Mouse (Mus musculus) intestine, embryonic 14.5 days (tissue): Measurements from ENCODE around the gene Thap8. TPM values are rescaled to one million over a fixed set of nuclear protein-coding genes. Genes with fewer than 3 reads are reported as not detected.

Source experiments
- ATAC-seq: fragments of 200-750 bp; cut with Nextera tagmentation; replicated peaks from 2 replicates; pipeline ENCODE4 v1.8.0; 2017; ENCODE audit warnings: low read depth, moderate number of reproducible peaks, moderate TSS enrichment, moderate library complexity; ENCODE audit not compliant: low FRiP score, low TSS enrichment
- DNase-seq: peaks from one replicate; pipeline ENCODE4 v3.0.0-alpha.2; 2018; ENCODE audit warnings: low spot score
- H3K27ac ChIP-seq: fragments of 300-500 bp; sonication (generic); 2 replicates; pipeline ENCODE4 v1.5.1; 2014; ENCODE audit warnings: low read depth, mild to moderate bottlenecking, control low read depth
- H3K27me3 ChIP-seq: fragments of 300-500 bp; sonication (generic); replicated peaks from 2 replicates; pipeline ENCODE4 v1.6.1; 2014; ENCODE audit warnings: low read length, control low read depth; ENCODE audit not compliant: control insufficient read depth, insufficient read depth
- H3K36me3 ChIP-seq: fragments of 300-500 bp; sonication (generic); 2 replicates; pipeline ENCODE4 v1.6.1; 2014; ENCODE audit warnings: low read length, control low read depth; ENCODE audit not compliant: control insufficient read depth, insufficient read depth
- H3K4me1 ChIP-seq: fragments of 300-500 bp; sonication (generic); replicated peaks from 2 replicates; pipeline ENCODE4 v1.6.1; 2014; ENCODE audit warnings: low read length, control low read depth, mixed read lengths; ENCODE audit not compliant: control insufficient read depth, insufficient read depth
- H3K4me2 ChIP-seq: fragments of 300-500 bp; sonication (generic); 2 replicates; pipeline ENCODE4 v1.6.1; 2014; ENCODE audit warnings: low read length
- H3K4me3 ChIP-seq: fragments of 300-500 bp; sonication (generic); 2 replicates; pipeline ENCODE4 v1.5.1; 2014; ENCODE audit warnings: low read depth, low read length, control low read depth, mixed read lengths
- H3K9ac ChIP-seq: fragments of 300-500 bp; sonication (generic); 2 replicates; pipeline ENCODE4 v1.6.1; 2014; ENCODE audit warnings: mild to moderate bottlenecking, low read length
- H3K9me3 ChIP-seq: fragments of 300-500 bp; sonication (generic); 2 replicates; pipeline ENCODE4 v1.6.1; 2016; ENCODE audit warnings: low read length, control low read depth; ENCODE audit not compliant: control insufficient read depth
- WGBS: fragments of 180-500 bp; shearing (Covaris S2); extraction: QIAGEN DNeasy Blood & Tissue Kit; methylation state at CpG from one replicate; pipeline ENCODE4 v1.1.7; 2014; 5-methylcytosine and 5-hydroxymethylcytosine counted together
- polyA plus RNA-seq: library from polyadenylated mRNA; unstranded; fragments of >200 nt; fragmentation: Nextera tagmentation; extraction: Ambion mirVana; gene quantifications from 2 replicates; pipeline ENCODE4 v1.2.1, GENCODE M21; 2014

Thap8 gene
- polyA plus RNA-seq, 1 experiment from 2014 or later, result 0.26 TPM

DNA sequence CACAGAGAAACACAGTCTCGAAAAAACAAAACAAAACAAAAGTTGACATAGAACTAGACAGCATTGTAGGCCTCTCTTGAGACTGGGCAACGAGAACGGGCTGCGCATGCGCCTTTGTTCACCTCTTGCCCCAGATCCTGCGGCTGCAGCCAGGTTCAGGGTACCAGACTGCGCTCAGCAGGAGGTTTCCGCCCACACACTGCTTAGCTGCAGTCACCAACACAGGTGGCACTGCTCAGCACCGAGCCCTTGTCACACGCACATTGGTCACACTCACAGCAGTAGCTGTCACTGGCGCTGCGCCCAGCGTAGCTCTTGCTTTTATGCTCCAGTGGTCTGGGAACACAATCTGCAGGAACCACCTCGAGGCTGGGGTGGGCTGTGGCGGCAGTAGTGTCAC lies 47.2 kb downstream of the Thap8 start:
- Histone ChIP-seq H3K27me3 (0 out of 2 replicates have a peak, but pooled peaks cover 1% of the 10 kb centered on the region), H3K4me2 (no peak overlapping the region), H3K4me1 (peaks cover 6% of the 10 kb centered on the region; the same call in 1 of the 2 replicates), H3K27ac (no peak overlapping the region), H3K9ac (no peak overlapping the region), H3K4me3 (no peak overlapping the region), H3K9me3 (no peaks in the 10 kb centered on the region), H3K36me3 (no peaks in the 10 kb centered on the region)
- WGBS, result 66% methylated on average over 15 of the region's 15 CpGs
- DNase-seq, result no peak
- no peak for ATAC-seq

DNA sequence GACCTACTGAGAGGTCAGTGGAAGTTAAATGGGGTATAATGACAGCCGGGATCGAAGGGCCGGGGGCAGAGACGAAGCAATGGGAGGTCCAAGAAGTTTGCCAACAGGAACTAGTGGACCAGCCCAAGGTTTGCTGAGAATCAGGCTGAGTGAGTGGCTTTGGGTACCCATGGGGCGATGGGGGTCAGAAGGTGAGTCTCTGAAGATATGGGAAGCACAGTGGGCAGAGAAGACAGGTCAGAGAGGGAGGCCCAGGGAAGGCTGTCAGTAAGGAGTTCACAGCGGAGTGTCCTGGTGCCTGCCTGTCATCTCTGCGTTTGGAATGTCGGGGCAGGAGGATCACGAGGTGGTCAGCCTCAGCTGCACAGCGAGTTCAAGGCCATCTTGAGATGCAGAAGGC lies 48.5 kb downstream of the Thap8 start:
- no peak overlapping the region for H3K4me3 ChIP-seq
- no peaks in the 10 kb centered on the region for H3K36me3 ChIP-seq
- peaks cover 1% of the 10 kb centered on the region for H3K4me1 ChIP-seq
- H3K9me3 ChIP-seq, result no peaks in the 10 kb centered on the region
- H3K27me3 ChIP-seq, result 0 out of 2 replicates have a peak, but pooled peaks cover 4% of the 10 kb centered on the region
- no peak overlapping the region for H3K4me2 ChIP-seq
- H3K27ac ChIP-seq, result no peak overlapping the region
- DNase-seq, result no peak
- ATAC-seq, result no peak
- no peak overlapping the region for H3K9ac ChIP-seq
- 46% methylated on average over 10 of the region's 10 CpGs for WGBS

DNA sequence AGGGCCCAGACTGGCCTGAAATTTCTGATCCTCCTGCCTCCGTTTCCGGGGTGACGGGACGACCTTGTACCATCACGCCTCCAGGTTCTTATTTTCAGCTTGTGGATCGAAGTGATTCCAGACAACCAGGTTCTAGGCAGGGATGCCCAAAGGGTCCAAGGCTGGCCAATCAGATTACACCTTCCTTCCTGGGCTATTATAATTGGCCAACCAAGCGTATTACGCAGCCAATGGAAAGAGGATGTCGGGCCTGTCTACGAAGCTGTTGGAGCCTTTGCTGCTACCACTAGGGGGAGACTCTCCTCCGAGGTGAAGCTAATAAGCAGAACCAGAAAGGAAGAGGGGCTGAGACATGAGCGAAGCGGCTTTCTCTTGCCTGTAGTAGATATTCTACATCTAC lies 52.0 kb downstream of the Thap8 start:
- 10% methylated on average over 13 of the region's 13 CpGs for WGBS
- Histone ChIP-seq H3K9me3 (no peaks in the 10 kb centered on the region), H3K4me2 (peak overlapping the region; percentile 16; the same call in 1 of the 2 replicates), H3K27ac (no peak overlapping the region), H3K4me1 (peaks cover 5% of the 10 kb centered on the region), H3K4me3 (no peak overlapping the region), H3K9ac (no peak overlapping the region), H3K36me3 (no peaks in the 10 kb centered on the region), H3K27me3 (peaks cover 27% of the 10 kb centered on the region)
- ATAC-seq (peak; percentile 73), DNase-seq (peak; percentile 74)

- H3K4me1 ChIP-seq, result peaks cover 5% of the 10 kb centered on the region
- peaks cover 27% of the 10 kb centered on the region for H3K27me3 ChIP-seq
- no peak for ATAC-seq
- H3K4me2 ChIP-seq, result no peak overlapping the region
- no peak overlapping the region for H3K4me3 ChIP-seq
- H3K9me3 ChIP-seq, result no peaks in the 10 kb centered on the region
- H3K27ac ChIP-seq, result no peak overlapping the region
- no peak for DNase-seq
- H3K9ac ChIP-seq, result no peak overlapping the region
- H3K36me3 ChIP-seq, result no peaks in the 10 kb centered on the region
- WGBS, result 68% methylated on average over 18 of the region's 18 CpGs
These were observed 52.8 kb downstream of the Thap8 start for GRCm38 (mm10) chr7:30332622-30333259.

- no peaks in the 10 kb centered on the region for H3K36me3 ChIP-seq
- no peak overlapping the region for H3K4me3 ChIP-seq
- no peak overlapping the region for H3K9ac ChIP-seq
- peaks cover 27% of the 10 kb centered on the region for H3K27me3 ChIP-seq
- no peak overlapping the region for H3K27ac ChIP-seq
- no peak overlapping the region for H3K4me2 ChIP-seq
- 22% methylated on average over 4 of the region's 4 CpGs for WGBS
- DNase-seq (peak; percentile 59), ATAC-seq (no peak; the same call in 1 of the 2 replicates)
- no peaks in the 10 kb centered on the region for H3K9me3 ChIP-seq
- peaks cover 5% of the 10 kb centered on the region for H3K4me1 ChIP-seq
These were observed 53.5 kb downstream of the Thap8 start for GRCm38 (mm10) chr7:30333436-30333835.

DNA sequence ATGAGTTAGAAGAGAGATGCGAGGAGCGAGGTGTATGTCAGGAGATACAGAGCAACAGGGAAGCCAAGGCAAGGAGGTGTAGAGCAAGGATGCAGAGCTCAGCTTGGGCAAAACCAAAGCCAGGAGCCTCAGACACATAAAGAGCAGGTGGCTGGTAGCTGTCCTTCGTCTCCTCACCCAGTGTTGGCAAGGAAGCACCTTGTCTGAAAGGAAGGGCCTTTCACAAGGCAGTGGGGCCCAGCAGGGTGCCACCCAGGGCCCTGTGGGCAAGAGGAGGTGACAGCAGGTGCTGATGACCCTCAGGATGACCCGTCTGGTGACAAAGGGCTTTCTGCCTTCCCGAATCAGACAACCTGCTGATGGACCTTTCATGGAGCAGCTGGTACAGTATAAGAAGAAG lies 54.7 kb downstream of the Thap8 start:
- H3K4me2 ChIP-seq, result no peak overlapping the region
- no peak for ATAC-seq
- H3K36me3 ChIP-seq, result no peaks in the 10 kb centered on the region
- 74% methylated on average over 5 of the region's 5 CpGs for WGBS
- peaks cover 27% of the 10 kb centered on the region for H3K27me3 ChIP-seq
- no peak overlapping the region for H3K27ac ChIP-seq
- DNase-seq, result no peak
- H3K9ac ChIP-seq, result no peak overlapping the region
- H3K4me3 ChIP-seq, result no peak overlapping the region
- no peaks in the 10 kb centered on the region for H3K9me3 ChIP-seq
- peaks cover 5% of the 10 kb centered on the region for H3K4me1 ChIP-seq

DNA sequence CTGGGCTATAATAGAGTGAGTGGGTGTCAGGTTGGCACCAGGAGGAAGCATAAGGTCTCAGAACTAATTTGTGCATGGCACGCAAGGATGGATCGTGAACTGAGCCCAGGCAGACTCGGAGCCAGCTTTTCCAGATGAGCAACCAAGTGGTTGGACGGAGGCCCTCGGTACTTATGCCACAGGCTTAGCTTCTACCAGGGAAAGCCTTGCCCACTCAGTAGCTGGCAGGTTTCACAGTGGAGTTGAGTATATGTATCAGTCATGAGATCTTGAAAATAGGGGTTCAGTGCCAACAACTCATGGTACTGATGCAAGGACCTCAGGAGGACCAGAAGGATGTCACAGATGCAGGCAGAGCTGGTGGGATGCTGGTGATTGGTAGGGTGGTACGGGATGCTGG lies 55.8 kb downstream of the Thap8 start:
- no peak for DNase-seq
- WGBS, result 77% methylated on average over 6 of the region's 6 CpGs
- no peak overlapping the region for H3K27ac ChIP-seq
- no peak overlapping the region for H3K4me3 ChIP-seq
- no peaks in the 10 kb centered on the region for H3K36me3 ChIP-seq
- no peak overlapping the region for H3K9ac ChIP-seq
- no peak overlapping the region for H3K4me2 ChIP-seq
- no peak for ATAC-seq
- H3K9me3 ChIP-seq, result no peaks in the 10 kb centered on the region
- peaks cover 5% of the 10 kb centered on the region for H3K4me1 ChIP-seq
- peaks cover 27% of the 10 kb centered on the region for H3K27me3 ChIP-seq

DNA sequence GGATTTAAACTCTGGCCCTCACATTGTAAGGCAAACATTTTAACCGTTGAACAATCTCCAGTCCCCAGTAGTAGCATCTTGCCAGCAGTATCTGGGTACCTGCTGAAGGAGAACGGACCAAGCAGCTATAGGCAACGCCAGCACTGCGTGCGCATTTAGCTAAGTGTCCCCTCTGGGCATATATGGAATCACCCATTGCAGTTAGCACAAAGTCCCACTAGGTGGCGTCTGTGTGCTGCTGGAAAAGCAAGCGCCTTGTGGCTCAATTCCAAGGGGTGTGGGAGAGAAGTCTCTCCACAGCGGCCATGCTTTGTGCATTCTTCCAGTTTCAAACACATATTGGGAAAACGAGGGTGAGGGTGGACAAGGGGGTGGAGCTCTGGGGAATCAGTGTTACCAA lies 56.5 kb downstream of the Thap8 start:
- Histone ChIP-seq H3K9me3 (no peaks in the 10 kb centered on the region), H3K4me3 (no peak overlapping the region), H3K4me2 (no peak overlapping the region), H3K4me1 (peaks cover 5% of the 10 kb centered on the region), H3K9ac (no peak overlapping the region), H3K27ac (no peak overlapping the region), H3K27me3 (peaks cover 27% of the 10 kb centered on the region), H3K36me3 (no peaks in the 10 kb centered on the region)
- ATAC-seq (peak; percentile 45; the same call in 1 of the 2 replicates), DNase-seq (peak; percentile 92)
- WGBS, result 4% methylated on average over 9 of the region's 9 CpGs

DNA sequence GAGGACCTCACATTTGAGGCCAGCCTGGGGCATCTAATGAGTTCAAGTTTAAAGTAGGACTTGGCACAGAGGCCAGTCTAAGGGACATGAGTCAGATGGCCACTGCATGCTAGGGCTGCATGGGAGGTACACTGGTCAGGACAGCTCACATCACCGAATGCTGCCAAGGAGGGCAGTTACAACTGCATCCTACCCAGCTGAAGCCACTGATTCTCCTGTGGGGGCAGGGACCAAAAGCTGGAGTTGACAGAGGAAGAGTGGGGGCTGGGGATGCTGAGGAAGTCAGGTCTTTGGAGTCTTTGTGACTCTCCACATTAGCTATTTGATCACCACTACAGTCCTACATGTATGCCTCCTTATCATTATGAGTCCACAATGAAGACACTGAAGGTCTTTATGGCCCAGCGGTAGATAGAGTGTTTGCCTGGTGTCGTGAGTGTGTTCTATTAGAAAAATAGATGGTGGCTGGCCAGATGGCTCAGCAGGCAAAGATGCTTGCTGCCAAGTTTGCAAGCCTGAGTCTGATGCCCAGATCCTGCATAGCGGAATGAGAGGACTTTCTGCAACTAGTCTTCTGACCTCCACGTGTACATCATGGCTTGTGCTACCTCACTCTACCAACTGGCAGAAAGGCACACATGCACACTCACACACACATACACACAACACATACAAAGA lies 59.7 kb downstream of the Thap8 start:
- no peaks in the 10 kb centered on the region for H3K4me1 ChIP-seq
- H3K36me3 ChIP-seq, result no peaks in the 10 kb centered on the region
- H3K9ac ChIP-seq, result no peak overlapping the region
- H3K4me2 ChIP-seq, result no peak overlapping the region
- no peaks in the 10 kb centered on the region for H3K9me3 ChIP-seq
- H3K27ac ChIP-seq, result no peak overlapping the region
- peaks cover 18% of the 10 kb centered on the region for H3K27me3 ChIP-seq
- ATAC-seq (no peak), DNase-seq (no peak)
- no peak overlapping the region for H3K4me3 ChIP-seq
- 72% methylated on average over 5 of the region's 5 CpGs for WGBS
